Mouse (Mus musculus) liver, embryonic 14.5 days (tissue): Measurements from ENCODE around the gene Agpat2.
A peak's percentile ranks its signal among the peaks of the same experiment; 100 is the strongest.

ENCODE experiments used
- CTCF ChIP-seq: IDR thresholded peaks from 2 replicates; pipeline ENCODE4 v1.5.1; 2016; ENCODE audit warnings: antibody characterized with exemption, low read depth, control low read depth
- EP300 ChIP-seq: IDR thresholded peaks from 2 replicates; pipeline ENCODE4 v1.6.1; 2016; ENCODE audit warnings: antibody characterized with exemption, low read depth

- TF ChIP-seq CTCF (peak; percentile 98), EP300 (no peak; the same call in 1 of the 2 replicates)
These were observed 35.9 kb upstream of the Agpat2 start for GRCm38 (mm10) chr2:26639838-26640830.
